Mouse (Mus musculus) kidney, embryonic 16.5 days (tissue): ENCODE measurements around the gene Gkn1. TPM values are rescaled to one million over a fixed set of nuclear protein-coding genes. Genes with fewer than 3 reads are reported as not detected.

Source experiments
- polyA plus RNA-seq: library from polyadenylated mRNA; unstranded; fragments of >200 nt; fragmentation: Nextera tagmentation; extraction: Ambion mirVana; gene quantifications from 2 replicates; pipeline ENCODE4 v1.2.1, GENCODE M21; 2015

The Gkn1 gene
- polyA plus RNA-seq, 1 experiment from 2014 or later = not detected

Other genes starting within 250 kb of the Gkn1 start
- 0.26 and 0.39 TPM in 2 replicates for gene D6Ertd527e, start 246.2 kb downstream of the Gkn1 start, polyA plus RNA-seq
- gene Antxr1, start 15.1 kb downstream of the Gkn1 start, polyA plus RNA-seq = 5.2 and 5.5 TPM in 2 replicates
- not detected in 2 replicates for gene Gkn2, start 22.4 kb upstream of the Gkn1 start, polyA plus RNA-seq
- 0.35 and 0.56 TPM in 2 replicates for gene Gkn3, start 38.0 kb upstream of the Gkn1 start, polyA plus RNA-seq
- not detected in 2 replicates for gene Bmp10, start 78.1 kb upstream of the Gkn1 start, polyA plus RNA-seq
- gene Arhgap25, start 182.3 kb upstream of the Gkn1 start, polyA plus RNA-seq = 5.4 and 6.3 TPM in 2 replicates
- gene Prokr1, start 239.8 kb upstream of the Gkn1 start, polyA plus RNA-seq = 5.0 and 5.1 TPM in 2 replicates